Mouse (Mus musculus): ENCODE measurements at regions not wholly inside any gene's neighbourhood (a gene's known extent, or its start where the extent isn't known, plus 50 kb on each side); places are given as distances from the start of the nearest gene placed in this dataset.

DNA sequence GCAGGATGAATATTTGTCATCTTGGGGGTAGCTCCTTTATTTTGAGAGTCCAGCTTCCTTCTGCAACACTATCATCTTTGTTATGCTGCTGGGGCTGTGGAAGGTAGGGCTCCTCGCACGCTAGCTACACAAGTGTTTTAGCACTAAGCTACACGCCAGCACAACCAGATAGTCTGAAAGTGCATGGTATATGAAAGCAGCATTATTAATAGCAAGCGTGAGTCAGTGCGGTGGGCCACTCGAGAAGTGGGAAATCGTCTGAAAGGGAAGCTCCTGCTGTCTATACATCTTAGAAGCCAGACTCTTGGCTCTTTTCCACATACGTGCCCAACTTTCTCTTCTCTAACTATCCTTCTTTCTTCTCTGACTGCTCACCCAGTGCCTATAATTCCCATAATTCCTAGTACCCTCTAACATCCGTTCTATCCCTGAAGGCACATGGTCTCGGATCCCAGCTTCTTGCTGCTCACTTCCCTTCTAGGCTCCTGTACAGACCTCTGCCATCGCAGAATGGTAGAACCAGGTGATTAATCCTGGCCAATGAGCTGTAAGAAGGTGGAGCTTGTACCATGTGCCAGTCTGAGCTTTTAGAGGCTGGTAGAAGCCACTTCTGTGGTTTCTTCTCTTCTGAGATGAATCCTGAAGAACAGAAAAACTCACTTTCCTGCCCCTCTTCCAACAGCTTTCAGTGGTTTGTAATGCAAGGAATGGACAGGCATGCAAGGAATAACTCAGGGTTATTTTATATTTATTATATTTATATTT is 55.5 kb downstream of the E030025P04Rik start:
- Histone ChIP-seq H3K9me3 (replicated peaks) (no peaks in the 10 kb centered on the region), H3K27me3 (no peaks in the 10 kb centered on the region), H3K9ac (no peak overlapping the region), H3K4me1 (peaks cover 10% of the 10 kb centered on the region; the same call in 1 of the 2 replicates), H3K4me3 (replicated peaks) (no peak overlapping the region), H3K27ac (replicated peaks) (no peak overlapping the region), H3K4me2 (replicated peaks) (no peak overlapping the region), H3K36me3 (no peaks in the 10 kb centered on the region)
- ATAC-seq (ENCODE audit: insufficient number of reproducible peaks, low FRiP score, low TSS enrichment, low read depth), result no peak
- 80% methylated on average over 11 of the region's 11 CpGs for WGBS

DNA sequence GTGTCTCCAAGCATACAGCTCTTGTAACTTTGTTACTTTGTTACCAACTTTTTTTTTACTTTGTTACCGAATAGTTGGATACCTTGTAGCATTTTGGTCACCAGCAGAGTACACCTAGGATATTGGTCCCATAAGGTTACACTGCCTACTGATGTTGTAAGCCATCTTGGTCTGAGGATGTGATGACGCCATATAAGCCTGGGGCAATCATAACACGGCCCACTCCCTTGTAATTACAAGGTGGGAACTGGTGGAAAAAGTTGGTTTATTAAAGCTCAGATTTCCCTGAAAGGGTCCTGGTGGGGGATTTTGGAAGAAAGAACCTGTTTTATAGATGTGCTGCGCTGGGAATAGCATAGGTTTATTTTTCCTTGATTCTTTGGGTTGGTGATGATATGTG is 62.2 kb downstream of the E030025P04Rik start:
- H3K9ac ChIP-seq, result no peak overlapping the region
- 74% methylated on average over 4 of the region's 4 CpGs for WGBS
- H3K36me3 ChIP-seq, result no peaks in the 10 kb centered on the region
- peaks cover 40% of the 10 kb centered on the region for H3K4me1 ChIP-seq
- H3K4me2 ChIP-seq (replicated peaks), result no peak overlapping the region
- no peaks in the 10 kb centered on the region for H3K27me3 ChIP-seq
- no peaks in the 10 kb centered on the region for H3K9me3 ChIP-seq (replicated peaks)
- no peak overlapping the region for H3K27ac ChIP-seq (replicated peaks)
- ATAC-seq (ENCODE audit: insufficient number of reproducible peaks, low FRiP score, low TSS enrichment, low read depth), result no peak
- H3K4me3 ChIP-seq (replicated peaks), result no peak overlapping the region

DNA sequence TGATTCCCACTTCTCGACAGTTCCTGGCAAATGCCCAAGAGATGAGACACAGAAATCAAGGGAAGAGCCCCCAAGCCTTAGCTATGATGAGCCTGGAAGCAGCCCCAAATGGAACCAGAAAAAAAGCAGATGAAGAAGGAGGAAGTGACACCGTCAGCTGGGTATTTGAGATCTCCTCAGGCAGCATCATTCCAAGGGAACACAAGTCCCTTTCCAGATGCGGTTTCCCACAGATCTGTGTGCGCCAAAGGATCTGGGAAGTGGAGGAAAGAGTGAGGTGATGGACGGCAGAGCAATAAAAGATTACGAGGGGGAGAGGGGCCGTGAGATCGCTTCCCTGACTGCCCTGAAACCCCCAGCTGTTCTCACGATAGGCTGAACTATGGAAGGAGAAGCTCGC is 62.7 kb downstream of the E030025P04Rik start:
- Histone ChIP-seq H3K9me3 (replicated peaks) (no peaks in the 10 kb centered on the region), H3K4me1 (peaks cover 41% of the 10 kb centered on the region), H3K9ac (no peak overlapping the region), H3K27ac (replicated peaks) (no peak overlapping the region), H3K27me3 (no peaks in the 10 kb centered on the region), H3K4me2 (replicated peaks) (no peak overlapping the region), H3K4me3 (replicated peaks) (no peak overlapping the region), H3K36me3 (no peaks in the 10 kb centered on the region)
- ATAC-seq (ENCODE audit: insufficient number of reproducible peaks, low FRiP score, low TSS enrichment, low read depth), result no peak
- WGBS, result 54% methylated on average over 10 of the region's 10 CpGs

DNA sequence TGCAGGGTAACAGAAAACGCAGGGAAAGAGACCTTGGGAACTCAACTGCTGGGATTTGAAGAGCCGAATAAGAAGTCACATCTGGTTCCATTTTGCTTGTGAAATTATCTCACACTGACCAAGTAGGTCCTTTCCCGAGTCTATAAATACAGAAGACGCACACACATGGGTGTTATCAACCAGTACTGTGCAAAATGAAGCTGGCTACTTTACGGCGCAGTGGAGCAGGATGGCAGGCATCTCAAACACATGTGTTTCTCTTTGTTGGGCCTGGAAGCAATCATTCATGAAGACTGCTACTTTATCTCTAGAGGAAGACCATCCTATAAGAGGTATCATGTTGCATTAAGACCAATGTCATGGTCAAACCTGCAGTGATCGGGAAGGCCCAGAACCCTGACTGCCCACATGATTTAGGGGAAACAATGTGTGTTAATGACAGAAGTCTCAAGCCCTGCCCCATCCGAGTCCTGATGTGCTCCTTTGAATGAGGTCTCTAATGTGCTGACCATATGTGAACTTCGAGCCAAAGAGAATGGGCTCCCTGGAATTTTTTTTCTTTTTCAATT is 63.2 kb downstream of the E030025P04Rik start:
- no peak overlapping the region for H3K4me2 ChIP-seq (replicated peaks)
- no peak overlapping the region for H3K4me3 ChIP-seq (replicated peaks)
- WGBS, result 43% methylated on average over 9 of the region's 9 CpGs
- no peak overlapping the region; the same call in 1 of the 2 replicates for H3K27ac ChIP-seq (replicated peaks)
- no peaks in the 10 kb centered on the region for H3K9me3 ChIP-seq (replicated peaks)
- peaks cover 41% of the 10 kb centered on the region for H3K4me1 ChIP-seq
- no peak for ATAC-seq (ENCODE audit: insufficient number of reproducible peaks, low FRiP score, low TSS enrichment, low read depth)
- H3K27me3 ChIP-seq, result no peaks in the 10 kb centered on the region
- H3K36me3 ChIP-seq, result no peaks in the 10 kb centered on the region
- no peak overlapping the region for H3K9ac ChIP-seq

DNA sequence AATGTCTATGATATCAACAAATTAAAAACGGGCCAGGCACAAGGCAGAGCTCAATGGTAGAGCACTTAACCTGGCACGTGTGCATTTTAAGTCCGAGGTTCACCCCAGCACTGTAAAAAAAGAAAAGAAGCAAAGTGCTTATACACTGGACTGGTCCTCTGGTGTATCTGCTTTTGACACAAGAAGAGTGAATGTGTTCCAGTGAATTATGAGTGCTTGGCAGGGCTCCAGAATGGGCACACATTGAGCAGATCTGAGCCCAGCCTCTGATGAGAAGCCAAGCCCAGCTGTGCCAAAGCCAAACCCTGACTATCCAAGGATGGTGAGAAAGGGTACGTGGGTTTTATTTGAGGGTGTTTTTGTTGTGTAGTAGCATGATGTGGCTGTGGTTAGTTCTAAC is 64.7 kb downstream of the E030025P04Rik start:
- no peak overlapping the region for H3K4me3 ChIP-seq (replicated peaks)
- no peaks in the 10 kb centered on the region for H3K36me3 ChIP-seq
- WGBS, result 52% methylated on average over 4 of the region's 4 CpGs
- 0 out of 2 replicates have a peak overlapping the region, but pooled peaks have one; percentile 44 for H3K27ac ChIP-seq (replicated peaks)
- H3K4me1 ChIP-seq, result peaks cover 34% of the 10 kb centered on the region
- no peak for ATAC-seq (ENCODE audit: insufficient number of reproducible peaks, low FRiP score, low TSS enrichment, low read depth)
- H3K27me3 ChIP-seq, result no peaks in the 10 kb centered on the region
- no peaks in the 10 kb centered on the region for H3K9me3 ChIP-seq (replicated peaks)
- no peak overlapping the region for H3K9ac ChIP-seq
- H3K4me2 ChIP-seq (replicated peaks), result no peak overlapping the region

DNA sequence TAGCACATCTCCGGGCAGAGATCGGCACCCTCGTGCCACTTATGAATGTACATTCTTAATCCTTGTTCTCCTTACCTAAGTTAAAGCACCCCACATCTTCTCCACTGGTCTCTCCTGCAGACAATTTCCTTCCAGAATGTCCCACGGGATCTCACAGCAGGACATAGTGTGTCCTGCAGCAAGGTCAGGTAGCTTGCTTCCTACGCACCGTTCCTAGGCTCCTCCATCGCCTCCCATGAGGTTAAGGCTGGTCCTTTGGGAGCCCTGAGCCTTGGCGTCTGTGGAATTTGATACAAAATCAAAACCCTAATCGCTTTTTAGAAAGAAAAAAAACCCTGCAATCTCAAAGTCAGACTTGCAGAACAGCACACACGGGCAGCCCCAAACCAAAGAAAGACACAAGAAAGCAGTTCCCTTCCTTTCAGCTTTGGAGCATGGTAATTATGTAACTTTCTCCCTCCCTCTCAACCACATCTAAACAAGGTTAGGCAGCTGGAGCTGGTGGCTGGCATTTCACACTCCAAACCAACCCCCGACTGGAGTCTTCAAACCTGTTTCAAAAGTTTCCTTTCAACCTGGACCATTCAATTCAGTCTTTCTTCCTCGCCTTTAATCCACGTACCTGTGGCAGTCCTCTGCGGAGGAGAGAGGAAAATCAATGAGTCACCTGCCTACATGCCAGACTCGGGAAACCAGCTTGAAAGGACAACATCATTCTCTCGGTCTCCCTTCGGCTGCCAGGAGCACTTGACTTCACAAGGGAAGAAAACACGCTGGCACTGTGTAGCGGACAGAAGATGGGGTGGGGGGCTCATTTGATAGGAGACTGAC is 67.4 kb downstream of the E030025P04Rik start:
- H3K27me3 ChIP-seq, result no peaks in the 10 kb centered on the region
- H3K9ac ChIP-seq, result no peak overlapping the region
- ATAC-seq (ENCODE audit: insufficient number of reproducible peaks, low FRiP score, low TSS enrichment, low read depth), result no peak
- no peak overlapping the region for H3K4me3 ChIP-seq (replicated peaks)
- no peaks in the 10 kb centered on the region for H3K36me3 ChIP-seq
- no peak overlapping the region for H3K4me2 ChIP-seq (replicated peaks)
- WGBS, result 54% methylated on average over 19 of the region's 19 CpGs
- H3K27ac ChIP-seq (replicated peaks), result no peak overlapping the region
- peaks cover 34% of the 10 kb centered on the region for H3K4me1 ChIP-seq
- no peaks in the 10 kb centered on the region for H3K9me3 ChIP-seq (replicated peaks)

DNA sequence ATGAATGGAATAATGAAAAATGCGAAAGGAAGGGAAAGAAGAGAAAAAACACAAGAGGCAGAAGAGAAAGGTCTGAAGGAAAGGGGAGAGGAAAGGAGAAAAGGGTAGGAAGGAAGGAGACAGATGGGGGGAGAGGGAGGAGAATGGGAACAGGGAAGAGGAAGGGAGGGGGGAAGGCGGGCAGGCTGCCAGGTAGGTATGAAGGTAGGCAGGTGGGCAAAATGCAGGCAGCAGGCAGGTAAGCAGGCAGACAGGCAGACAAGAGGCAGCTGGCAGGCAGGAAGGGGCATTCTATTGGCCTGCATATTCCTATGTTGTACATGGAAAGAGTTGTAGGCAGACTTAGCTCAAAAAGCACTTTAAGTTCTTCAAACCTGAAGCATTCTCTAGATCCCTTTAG is 72.8 kb downstream of the E030025P04Rik start:
- peak overlapping the region; percentile 29; the same call in 1 of the 2 replicates for H3K27ac ChIP-seq (replicated peaks)
- H3K27me3 ChIP-seq, result no peaks in the 10 kb centered on the region
- H3K4me1 ChIP-seq, result peaks cover 35% of the 10 kb centered on the region
- H3K36me3 ChIP-seq, result no peaks in the 10 kb centered on the region
- 59% methylated on average over 2 of the region's 2 CpGs for WGBS
- H3K4me2 ChIP-seq (replicated peaks), result no peak overlapping the region
- H3K9me3 ChIP-seq (replicated peaks), result no peaks in the 10 kb centered on the region
- H3K4me3 ChIP-seq (replicated peaks), result no peak overlapping the region
- no peak overlapping the region for H3K9ac ChIP-seq
- ATAC-seq (ENCODE audit: insufficient number of reproducible peaks, low FRiP score, low TSS enrichment, low read depth), result no peak

DNA sequence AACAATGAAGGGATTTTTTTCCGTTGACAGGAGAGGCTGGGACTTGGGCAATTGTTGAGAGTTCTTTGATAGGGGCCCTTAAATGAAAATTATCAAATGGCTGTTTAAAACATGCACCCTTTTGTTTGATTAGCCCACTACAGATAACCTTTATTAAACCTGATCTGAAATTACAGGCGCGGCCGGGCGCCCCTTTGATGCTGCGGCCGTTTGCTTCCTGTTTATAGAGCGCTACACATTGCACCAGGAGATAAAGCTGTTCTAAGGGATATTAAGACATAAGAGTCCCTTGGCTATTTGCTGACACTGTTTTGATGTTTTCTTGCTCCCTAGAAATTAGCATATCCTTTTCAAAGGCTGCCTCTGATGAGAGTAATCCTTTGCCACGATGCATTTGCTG is 73.8 kb downstream of the E030025P04Rik start:
- ATAC-seq (ENCODE audit: insufficient number of reproducible peaks, low FRiP score, low TSS enrichment, low read depth), result no peak
- Histone ChIP-seq H3K36me3 (no peaks in the 10 kb centered on the region), H3K4me1 (peaks cover 35% of the 10 kb centered on the region), H3K9ac (no peak overlapping the region), H3K9me3 (replicated peaks) (no peaks in the 10 kb centered on the region), H3K27me3 (no peaks in the 10 kb centered on the region), H3K27ac (replicated peaks) (no peak overlapping the region), H3K4me3 (replicated peaks) (no peak overlapping the region), H3K4me2 (replicated peaks) (no peak overlapping the region)
- WGBS, result 60% methylated on average over 9 of the region's 9 CpGs

DNA sequence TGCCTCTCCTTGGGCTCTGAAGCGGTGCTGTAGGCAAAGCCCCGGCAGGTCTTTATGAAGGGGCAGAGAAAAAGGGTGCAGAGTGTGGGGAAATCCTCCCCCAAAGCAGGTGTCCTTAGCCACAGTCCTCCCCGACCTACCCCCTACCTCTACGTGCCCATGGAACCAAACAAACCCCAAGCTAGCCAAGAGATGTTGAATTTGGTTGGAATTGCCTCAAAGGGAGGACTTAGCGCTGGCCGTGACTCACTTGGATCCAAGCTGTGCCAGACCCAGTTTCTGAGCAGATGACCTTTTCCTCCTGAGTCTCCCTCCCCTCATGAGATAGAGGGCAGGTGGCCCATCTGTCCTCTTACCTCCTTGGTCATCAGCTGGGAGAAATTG is 74.9 kb downstream of the E030025P04Rik start:
- no peak overlapping the region for H3K4me2 ChIP-seq (replicated peaks)
- no peaks in the 10 kb centered on the region for H3K9me3 ChIP-seq (replicated peaks)
- WGBS, result 65% methylated on average over 6 of the region's 6 CpGs
- no peak overlapping the region for H3K4me3 ChIP-seq (replicated peaks)
- H3K27me3 ChIP-seq, result no peaks in the 10 kb centered on the region
- no peak overlapping the region for H3K27ac ChIP-seq (replicated peaks)
- H3K9ac ChIP-seq, result no peak overlapping the region
- ATAC-seq (ENCODE audit: insufficient number of reproducible peaks, low FRiP score, low TSS enrichment, low read depth), result no peak
- no peaks in the 10 kb centered on the region for H3K36me3 ChIP-seq
- H3K4me1 ChIP-seq, result peaks cover 35% of the 10 kb centered on the region

DNA sequence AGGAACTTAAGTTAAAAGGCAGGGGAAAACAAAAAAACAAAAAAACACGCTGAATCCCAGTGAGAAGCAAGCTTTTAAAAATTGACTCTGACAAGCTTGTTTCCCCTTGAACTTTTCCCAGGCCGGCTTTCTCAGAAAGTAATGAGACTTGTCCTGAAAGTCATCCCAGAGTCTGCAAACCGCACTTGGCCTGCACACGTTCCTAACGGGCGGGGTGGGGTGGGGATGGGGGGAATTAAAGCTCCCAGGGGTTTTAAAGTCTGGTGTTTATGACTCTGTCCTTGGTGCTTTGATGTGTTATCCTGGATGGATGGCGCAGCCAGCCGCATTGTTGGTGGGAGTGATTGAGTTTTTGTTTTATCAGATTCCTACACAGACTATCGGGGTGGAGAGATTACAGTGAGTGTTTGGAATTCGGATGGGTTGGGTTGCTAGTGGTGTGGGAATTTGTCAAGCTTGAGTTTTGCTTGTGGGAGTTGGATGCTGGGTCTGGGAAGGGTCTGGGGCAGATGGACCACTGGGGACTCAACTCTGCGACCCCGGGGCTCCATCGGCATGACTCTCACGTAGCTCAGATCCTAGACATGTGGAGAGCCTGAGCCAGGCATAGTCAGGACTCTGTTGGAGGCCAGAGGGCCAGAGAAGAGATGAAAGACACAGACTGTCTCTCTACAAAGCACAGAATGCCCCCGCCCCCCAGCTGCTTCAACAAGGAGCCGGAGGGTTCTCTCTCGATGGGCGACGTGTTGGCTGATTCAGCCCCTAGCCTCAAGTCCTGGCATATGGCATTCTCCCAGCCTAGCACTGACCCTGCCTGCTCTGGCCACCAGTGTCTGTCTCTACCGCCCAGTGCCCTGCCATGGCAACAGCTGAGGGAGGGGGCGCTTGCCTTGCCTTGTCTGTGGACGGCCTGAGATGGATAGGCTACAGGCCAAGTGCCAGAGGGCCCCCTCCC is 75.5 kb downstream of the E030025P04Rik start:
- Histone ChIP-seq H3K4me3 (replicated peaks) (no peak overlapping the region), H3K9ac (no peak overlapping the region), H3K27ac (replicated peaks) (peak overlapping the region; percentile 40; the same call in 1 of the 2 replicates), H3K4me2 (replicated peaks) (peak overlapping the region; percentile 13; the same call in 1 of the 2 replicates), H3K9me3 (replicated peaks) (no peaks in the 10 kb centered on the region), H3K27me3 (no peaks in the 10 kb centered on the region), H3K36me3 (no peaks in the 10 kb centered on the region), H3K4me1 (peaks cover 35% of the 10 kb centered on the region)
- WGBS, result 34% methylated on average over 22 of the region's 22 CpGs
- peak; percentile 54; the same call in 1 of the 2 replicates for ATAC-seq (ENCODE audit: insufficient number of reproducible peaks, low FRiP score, low TSS enrichment, low read depth)

Data from embryonic facial prominence, embryonic 15.5 days (tissue).